Mouse (Mus musculus) heart, postnatal 14 days (tissue): ENCODE data around the gene Bend7. TPM values are rescaled to one million over a fixed set of nuclear protein-coding genes. Genes with fewer than 3 reads are reported as not detected.

Source experiments
- DNase-seq, 2 experiments: peaks; one replicate each; pipeline ENCODE4 v3.0.0; 2021 to 2022
- intact Hi-C: fragments of 180-260 bp; cut with DNase I; formaldehyde crosslinking; loops from one replicate; pipeline ENCODE4 v1.15.1; 2025
- total RNA-seq, 2 experiments: library from RNA; stranded (reverse); gene quantifications; 2 replicates each; pipeline ENCODE4 v1.2.3; 2021

Gene Bend7
- total RNA-seq, 2 experiments from 2014 or later, result 5.8 to 6.8 TPM

DNA sequence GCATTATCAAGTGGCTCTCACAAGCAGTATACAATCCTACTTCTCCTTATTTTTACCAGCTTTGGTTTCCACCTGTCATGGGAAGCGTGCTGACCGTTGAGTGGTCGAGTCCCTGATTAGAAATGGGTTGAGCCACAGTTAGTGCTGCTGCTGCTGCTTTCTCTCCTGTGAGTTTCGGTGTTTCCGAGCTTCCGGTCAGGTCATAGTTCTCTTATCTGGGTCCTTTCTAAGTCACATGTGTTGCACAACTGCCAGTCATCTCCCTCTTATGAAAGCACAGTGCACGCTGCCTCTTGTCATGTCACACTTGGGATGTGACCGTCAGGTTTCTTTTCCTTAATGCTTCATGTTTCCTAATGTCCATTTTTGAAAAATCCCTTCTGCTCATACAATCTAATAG lies 59.7 kb downstream of the Bend7 start:
- intact Hi-C loops, result no loop called here
- no peak for DNase-seq

- DNase-seq, result no peak
- intact Hi-C loops, result no loop called here
These were observed 64.0 kb downstream of the Bend7 start for GRCm38 (mm10) chr2:4781641-4782040.

GRCm38 (mm10) chr2:4782401-4782800 lies 64.8 kb downstream of the Bend7 start:
- intact Hi-C loops, result no loop called here
- no peak for DNase-seq

- DNase-seq, result no peak
- intact Hi-C loops, result no loop called here
These were observed 65.4 kb downstream of the Bend7 start for GRCm38 (mm10) chr2:4782809-4783641.

DNA sequence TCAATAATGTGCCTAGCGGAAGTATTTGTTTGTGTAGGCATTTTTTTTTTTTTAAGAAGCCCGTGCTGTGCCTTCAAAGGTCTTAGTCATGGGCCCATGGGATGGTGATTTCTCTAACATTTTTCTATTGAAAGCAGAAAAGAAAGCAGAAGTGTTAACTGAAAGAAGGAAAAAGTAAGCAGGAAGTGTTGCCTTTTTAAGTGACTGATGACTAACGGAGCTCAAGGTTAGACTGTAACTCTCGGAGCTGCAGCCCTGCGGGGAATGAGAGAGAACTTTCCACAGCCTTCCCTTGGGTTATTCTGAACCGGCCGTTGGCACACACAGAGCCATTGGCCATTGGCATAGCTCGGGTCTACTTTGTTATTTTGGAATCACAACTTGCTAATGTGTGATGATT lies 66.4 kb downstream of the Bend7 start:
- intact Hi-C loops, result no loop called here
- no peak for DNase-seq

GRCm38 (mm10) chr2:4785016-4785415 lies 67.4 kb downstream of the Bend7 start:
- no peak for DNase-seq
- intact Hi-C loops, result no loop called here

GRCm38 (mm10) chr2:4787223-4787622 lies 69.6 kb downstream of the Bend7 start:
- DNase-seq, result no peak
- intact Hi-C loops, result no loop called here

DNA sequence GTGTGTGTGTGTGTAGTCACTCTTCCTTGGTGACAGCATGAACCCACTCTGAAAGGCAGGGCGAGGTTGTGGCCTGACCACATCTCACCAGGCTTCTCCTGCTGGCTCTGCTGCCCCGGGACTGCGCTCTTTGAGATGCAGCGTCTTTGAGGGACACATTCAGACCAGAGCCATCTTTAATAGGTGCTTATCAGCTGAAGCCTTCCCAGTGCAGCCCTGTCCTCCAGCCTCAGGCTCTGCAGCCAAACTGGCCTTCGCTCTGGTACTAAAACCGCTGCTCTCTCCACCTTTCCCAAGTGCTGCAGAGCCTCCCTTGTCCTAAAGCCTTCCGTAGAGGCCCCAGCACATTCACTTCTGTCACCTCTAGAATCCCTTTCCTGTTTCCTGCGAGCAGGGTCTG lies 74.0 kb downstream of the Bend7 start:
- DNase-seq, result no peak
- intact Hi-C loops, result no loop called here

GRCm38 (mm10) chr2:4792554-4792953 lies 74.9 kb downstream of the Bend7 start:
- intact Hi-C loops, result no loop called here
- DNase-seq, result no peak

GRCm38 (mm10) chr2:4802395-4803176 lies 85.0 kb downstream of the Bend7 start:
- intact Hi-C loops, result no loop called here
- no peak for DNase-seq

- intact Hi-C loops, result no loop called here
- no peak for DNase-seq
These were observed 98.7 kb downstream of the Bend7 start for GRCm38 (mm10) chr2:4816308-4816707.

- intact Hi-C loops, result no loop called here
- DNase-seq, result no peak
These were observed 100.0 kb downstream of the Bend7 start for GRCm38 (mm10) chr2:4817678-4818077.

GRCm38 (mm10) chr2:4820230-4820629 lies 102.6 kb downstream of the Bend7 start:
- intact Hi-C loops, result no loop called here

DNA sequence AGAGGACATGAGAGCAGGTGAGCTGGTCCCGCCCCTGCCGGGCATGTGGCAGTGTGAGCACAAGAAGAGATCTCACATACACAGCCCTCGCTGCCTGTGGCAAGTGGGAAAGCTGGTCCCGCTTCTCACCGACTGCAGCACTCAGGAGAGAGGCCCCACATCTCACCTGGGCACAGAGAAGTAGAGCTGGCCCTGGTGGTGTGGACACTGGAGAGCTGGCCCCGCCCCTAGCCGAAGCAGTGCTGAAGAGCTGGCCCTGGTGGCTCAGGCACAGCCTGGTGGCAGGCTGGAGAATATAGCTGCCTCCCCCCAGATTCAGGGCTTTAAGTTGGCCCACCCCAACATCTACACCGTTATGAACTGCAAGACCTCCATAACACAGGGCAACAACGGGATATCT lies 106.4 kb downstream of the Bend7 start:
- no peak for DNase-seq
- intact Hi-C loops, result no loop called here

More at GRCm38 (mm10) chr2:4820230-4820629, 102.6 kb downstream of the Bend7 start:
- DNase-seq, result no peak

DNA sequence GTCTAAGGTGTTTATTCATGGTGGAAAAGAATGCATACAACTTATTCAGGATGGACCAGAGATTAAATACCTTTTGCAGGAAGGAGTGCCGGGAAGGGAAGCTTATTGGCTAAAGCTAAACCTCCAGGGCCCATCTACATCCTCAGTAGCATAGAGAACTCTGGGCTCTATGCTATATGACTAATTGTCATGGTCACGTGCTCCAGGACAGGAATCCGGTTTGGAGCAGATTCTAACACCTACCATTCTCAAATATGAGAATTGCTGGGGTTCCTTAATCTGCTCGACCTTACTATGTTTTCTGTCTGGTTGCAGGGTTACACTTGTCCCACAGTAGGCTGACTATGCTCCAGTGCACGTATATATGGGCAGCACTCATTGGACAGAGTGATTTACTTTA lies 110.4 kb downstream of the Bend7 start:
- no peak for DNase-seq
- intact Hi-C loops, result no loop called here

DNA sequence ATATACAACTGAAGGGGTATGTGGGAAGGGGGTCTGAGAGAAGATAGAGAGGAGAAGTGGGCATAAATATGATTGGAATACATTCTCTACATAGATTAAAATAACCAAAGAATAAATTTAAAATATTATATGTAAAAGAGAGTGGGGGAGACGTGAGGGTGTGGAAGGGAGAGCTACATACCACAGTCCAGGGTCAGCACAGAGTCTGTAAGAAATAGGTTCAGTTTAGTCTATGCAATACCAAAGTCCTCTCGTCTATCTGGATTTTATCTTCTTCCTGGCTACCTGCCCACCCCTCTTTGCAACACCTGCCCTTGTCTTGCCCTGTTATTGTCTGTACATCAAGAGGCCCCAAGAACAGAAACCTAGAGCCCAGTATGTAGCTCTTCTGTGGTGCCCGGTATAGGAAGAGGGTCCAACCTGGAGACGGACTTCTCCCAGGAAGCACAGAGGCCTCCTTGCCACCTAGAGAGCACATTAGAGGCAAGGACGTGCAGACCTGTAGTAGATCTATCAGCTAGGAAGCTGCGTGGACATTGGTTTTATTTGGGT lies 110.9 kb downstream of the Bend7 start:
- no peak for DNase-seq
- intact Hi-C loops, result no loop called here

DNA sequence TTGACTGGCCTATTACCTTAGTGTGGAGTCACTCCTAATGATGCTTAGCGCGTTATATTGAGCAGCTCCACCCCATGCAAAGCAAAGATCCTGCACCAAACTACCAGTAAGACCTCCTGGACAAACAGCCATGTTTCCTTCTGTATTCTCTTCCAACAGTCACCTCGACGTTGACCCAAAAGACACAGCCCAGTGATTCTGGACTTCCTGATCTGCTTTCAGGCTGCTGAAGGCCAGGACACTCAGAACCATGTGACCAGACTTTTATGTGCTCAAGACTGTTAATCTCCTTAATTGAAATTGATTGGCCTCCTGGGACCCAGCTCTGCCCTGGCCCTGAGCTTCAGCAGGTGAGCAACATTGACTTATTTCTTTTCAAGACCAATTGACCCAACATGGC lies 111.4 kb downstream of the Bend7 start:
- DNase-seq, result no peak
- intact Hi-C loops, result no loop called here

- no peak for DNase-seq
- intact Hi-C loops, result no loop called here
These were observed 111.9 kb downstream of the Bend7 start for GRCm38 (mm10) chr2:4829489-4830065.

DNA sequence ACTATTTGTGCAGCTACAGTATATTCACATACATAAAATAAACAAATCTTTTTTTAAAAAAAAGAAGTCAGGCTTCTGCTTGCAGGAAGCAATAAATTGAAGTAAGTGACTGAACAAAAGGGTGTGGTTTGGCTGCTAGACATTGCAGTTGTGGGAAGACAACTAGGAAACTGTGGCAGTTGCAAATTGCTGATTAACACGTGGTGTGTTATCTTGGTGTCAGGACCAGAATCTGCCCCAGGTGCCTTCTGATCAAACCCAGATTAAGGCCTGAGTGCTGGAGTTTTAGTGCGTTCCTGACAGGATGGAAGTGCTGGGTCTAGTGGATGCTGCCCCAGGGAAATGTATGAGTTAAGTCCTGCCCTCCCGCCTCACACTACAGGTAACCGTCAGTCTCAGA lies 113.9 kb downstream of the Bend7 start:
- DNase-seq, result no peak
- intact Hi-C loops, result no loop called here

DNA sequence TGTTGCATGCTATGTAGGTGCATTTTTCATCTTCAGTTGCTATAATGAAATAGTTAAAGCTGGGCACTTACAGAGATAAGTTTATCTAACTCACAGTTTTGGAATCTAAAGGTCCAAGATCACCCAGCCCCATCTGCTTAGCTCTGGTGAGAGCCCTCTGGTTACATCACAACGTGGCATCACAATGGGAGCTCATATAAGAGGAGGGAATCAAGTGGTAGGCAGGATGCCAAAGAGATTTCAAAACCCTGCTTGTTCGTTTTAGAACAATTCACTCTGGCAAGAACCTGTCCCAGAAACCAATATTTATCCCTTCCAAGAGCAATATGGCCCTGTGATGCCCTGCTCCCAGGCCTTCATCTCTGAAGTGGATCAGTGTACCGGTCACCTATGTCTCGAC lies 114.5 kb downstream of the Bend7 start:
- DNase-seq, result no peak
- intact Hi-C loops, result no loop called here

- intact Hi-C loops, result no loop called here
- DNase-seq, result no peak
These were observed 131.8 kb downstream of the Bend7 start for GRCm38 (mm10) chr2:4849449-4849848.
